Mouse (Mus musculus): ENCODE data around the gene Ttc28. TPM values are rescaled to one million over a fixed set of nuclear protein-coding genes. Genes with fewer than 3 reads are reported as not detected.

Ttc28 gene
- polyA plus RNA-seq, 1 experiment from 2014 or later, result 9.0 TPM

DNA sequence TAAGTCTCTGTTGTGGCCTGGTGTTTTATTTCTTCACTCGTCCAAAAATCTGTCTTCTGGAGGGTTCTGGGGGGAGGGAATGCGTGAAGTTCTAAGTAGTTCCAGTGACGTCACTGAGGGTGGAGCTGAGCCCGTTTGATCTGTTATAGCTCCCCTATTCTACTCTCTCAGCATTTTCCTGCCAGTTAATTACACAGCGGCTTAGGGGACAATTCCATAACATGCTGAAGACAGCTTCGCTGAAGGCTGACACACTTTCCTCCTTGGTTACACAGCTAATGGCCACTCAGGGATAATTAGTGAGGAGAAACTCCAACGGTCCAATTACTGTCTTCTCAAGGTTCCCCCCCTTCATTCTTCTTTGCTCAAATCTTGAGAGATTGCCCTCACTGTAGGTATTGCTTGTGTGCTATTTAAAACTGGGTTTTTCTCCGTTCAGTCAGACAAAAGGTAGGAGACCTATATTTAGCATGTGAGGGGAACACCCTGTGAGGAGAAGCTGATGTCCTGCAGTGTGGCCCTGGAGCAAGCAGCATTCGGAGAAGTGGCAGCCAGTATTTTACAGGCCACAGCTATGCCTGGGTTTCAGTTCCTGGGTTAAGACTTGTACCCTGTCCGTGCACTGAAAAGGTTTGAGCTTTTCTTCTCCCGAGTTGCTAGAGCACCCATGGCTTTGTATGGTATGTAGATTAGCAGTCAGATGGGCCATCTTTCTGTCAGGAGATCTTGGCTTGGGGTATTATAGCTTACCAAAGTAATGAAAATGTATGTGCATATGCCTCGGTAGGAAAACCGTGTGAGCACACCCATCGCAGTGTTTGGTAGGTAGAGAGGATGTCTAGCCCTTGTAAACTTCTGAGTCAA, 126.9 kb downstream of the Ttc28 start:
- no peaks in the 10 kb centered on the region for H3K27me3 ChIP-seq (ENCODE audit: control insufficient read depth, insufficient read depth, low read length)
- no peak for ATAC-seq (ENCODE audit: insufficient read depth, low FRiP score)
- peaks cover 14% of the 10 kb centered on the region for H3K4me1 ChIP-seq (ENCODE audit: control insufficient read depth, insufficient read depth, low read length)
- H3K4me3 ChIP-seq (replicated peaks; ENCODE audit: low read length), result no peak overlapping the region
- no peak overlapping the region for H3K9ac ChIP-seq (ENCODE audit: low read length)
- no peak overlapping the region; the same call in 1 of the 2 replicates for H3K27ac ChIP-seq (ENCODE audit: low read length)
- no peak overlapping the region for H3K4me2 ChIP-seq (ENCODE audit: low read depth, low read length)
- H3K36me3 ChIP-seq (ENCODE audit: control insufficient read depth, insufficient read depth, low read length), result no peaks in the 10 kb centered on the region
- H3K9me3 ChIP-seq (replicated peaks; ENCODE audit: control insufficient read depth, low read length), result no peaks in the 10 kb centered on the region
- 66% methylated on average over 14 of the region's 14 CpGs for WGBS

DNA sequence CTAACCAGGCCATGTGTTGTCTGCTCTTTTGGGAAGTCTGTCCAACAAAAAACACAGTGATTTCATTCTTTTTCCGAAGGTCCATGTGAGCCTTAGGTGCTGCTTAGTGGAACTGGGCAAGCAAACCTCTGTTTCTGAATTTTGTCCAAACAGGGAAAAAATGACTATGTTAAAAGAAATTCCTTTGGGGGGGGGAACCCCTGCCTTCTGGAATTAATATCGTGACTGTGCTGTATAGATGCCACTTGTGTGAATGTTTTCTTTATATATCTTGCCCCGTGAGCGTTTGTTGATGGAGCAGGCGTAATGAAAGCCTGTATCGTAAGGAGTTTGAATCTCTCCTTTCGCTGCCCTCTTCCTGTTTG, 127.5 kb downstream of the Ttc28 start:
- no peak for ATAC-seq (ENCODE audit: insufficient read depth, low FRiP score)
- Histone ChIP-seq H3K9ac (ENCODE audit: low read length) (0 out of 2 replicates have a peak overlapping the region, but pooled peaks have one; percentile 7), H3K4me2 (ENCODE audit: low read depth, low read length) (no peak overlapping the region), H3K27me3 (ENCODE audit: control insufficient read depth, insufficient read depth, low read length) (no peaks in the 10 kb centered on the region), H3K4me3 (replicated peaks; ENCODE audit: low read length) (no peak overlapping the region), H3K4me1 (ENCODE audit: control insufficient read depth, insufficient read depth, low read length) (peaks cover 17% of the 10 kb centered on the region), H3K9me3 (replicated peaks; ENCODE audit: control insufficient read depth, low read length) (no peaks in the 10 kb centered on the region), H3K27ac (ENCODE audit: low read length) (no peak overlapping the region; the same call in 1 of the 2 replicates), H3K36me3 (ENCODE audit: control insufficient read depth, insufficient read depth, low read length) (no peaks in the 10 kb centered on the region)
- WGBS, result 47% methylated on average over 7 of the region's 7 CpGs

DNA sequence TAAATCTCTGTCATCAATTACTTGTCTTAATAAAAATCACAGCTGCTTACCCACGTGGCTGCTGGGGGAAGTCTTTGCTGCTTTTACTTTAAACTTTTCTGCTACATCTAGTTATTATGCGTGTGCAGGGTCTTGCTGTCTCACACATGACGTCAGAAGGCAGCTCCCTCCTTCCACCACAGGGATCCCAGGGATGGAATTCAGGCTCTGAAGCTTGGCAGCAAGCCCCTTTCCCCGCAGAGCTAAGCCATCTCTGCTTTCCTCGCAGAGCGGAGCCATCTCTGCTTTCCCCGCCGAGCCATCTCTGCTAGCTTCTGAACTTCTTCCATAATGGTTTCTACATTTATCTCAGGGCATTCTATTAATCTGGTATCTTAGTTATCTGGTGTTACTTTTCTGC, 128.3 kb downstream of the Ttc28 start:
- no peaks in the 10 kb centered on the region for H3K9me3 ChIP-seq (replicated peaks; ENCODE audit: control insufficient read depth, low read length)
- H3K9ac ChIP-seq (ENCODE audit: low read length), result no peak overlapping the region
- no peak overlapping the region for H3K27ac ChIP-seq (ENCODE audit: low read length)
- H3K4me3 ChIP-seq (replicated peaks; ENCODE audit: low read length), result no peak overlapping the region
- H3K4me2 ChIP-seq (ENCODE audit: low read depth, low read length), result no peak overlapping the region
- no peak for ATAC-seq (ENCODE audit: insufficient read depth, low FRiP score)
- H3K36me3 ChIP-seq (ENCODE audit: control insufficient read depth, insufficient read depth, low read length), result no peaks in the 10 kb centered on the region
- H3K4me1 ChIP-seq (ENCODE audit: control insufficient read depth, insufficient read depth, low read length), result peaks cover 24% of the 10 kb centered on the region
- H3K27me3 ChIP-seq (ENCODE audit: control insufficient read depth, insufficient read depth, low read length), result no peaks in the 10 kb centered on the region
- 50% methylated on average over 8 of the region's 8 CpGs for WGBS

DNA sequence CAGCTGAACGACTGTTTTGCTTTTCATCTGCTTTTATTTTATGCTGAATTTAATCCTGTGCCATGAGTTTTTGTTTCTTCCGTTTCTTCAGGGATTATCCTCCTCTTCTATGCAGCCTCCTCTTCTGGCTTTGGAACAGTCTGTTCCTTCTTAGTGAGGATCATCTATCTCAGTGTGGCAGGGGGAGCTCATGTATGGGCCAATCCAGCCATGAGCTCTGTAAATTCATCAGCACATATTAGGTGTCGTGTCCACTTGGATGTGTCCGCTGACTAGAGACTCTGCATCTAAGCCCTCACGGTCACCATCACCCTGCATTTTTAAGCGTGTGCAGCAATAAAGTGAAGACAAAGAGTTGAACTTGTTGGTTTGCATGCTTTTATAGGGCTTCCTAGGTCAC, 128.8 kb downstream of the Ttc28 start:
- no peak for ATAC-seq (ENCODE audit: insufficient read depth, low FRiP score)
- Histone ChIP-seq H3K9me3 (replicated peaks; ENCODE audit: control insufficient read depth, low read length) (no peaks in the 10 kb centered on the region), H3K4me1 (ENCODE audit: control insufficient read depth, insufficient read depth, low read length) (peaks cover 24% of the 10 kb centered on the region), H3K4me3 (replicated peaks; ENCODE audit: low read length) (no peak overlapping the region), H3K27ac (ENCODE audit: low read length) (no peak overlapping the region), H3K27me3 (ENCODE audit: control insufficient read depth, insufficient read depth, low read length) (no peaks in the 10 kb centered on the region), H3K4me2 (ENCODE audit: low read depth, low read length) (no peak overlapping the region), H3K36me3 (ENCODE audit: control insufficient read depth, insufficient read depth, low read length) (no peaks in the 10 kb centered on the region), H3K9ac (ENCODE audit: low read length) (no peak overlapping the region)
- WGBS, result 78% methylated on average over 6 of the region's 6 CpGs

DNA sequence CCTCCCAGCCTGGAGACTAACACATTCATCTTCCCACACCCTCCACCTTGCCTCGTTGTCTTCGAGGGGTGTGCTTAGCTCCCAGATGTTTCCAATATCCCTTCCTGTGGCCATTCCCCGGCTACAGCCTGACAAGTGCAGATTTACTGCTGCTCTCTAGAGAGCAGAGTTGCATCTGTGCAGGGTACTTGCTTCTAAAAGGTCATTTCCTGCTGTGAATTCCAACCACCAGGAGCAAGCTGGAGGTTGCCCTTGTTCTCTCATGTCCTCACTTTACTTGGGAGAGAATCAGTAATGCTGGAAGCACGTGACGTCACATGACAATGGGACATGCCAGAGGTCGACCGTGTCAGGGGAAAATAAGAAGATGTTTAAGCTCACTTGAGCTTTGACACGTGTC, 131.7 kb downstream of the Ttc28 start:
- Histone ChIP-seq H3K4me2 (ENCODE audit: low read depth, low read length) (no peak overlapping the region), H3K4me3 (replicated peaks; ENCODE audit: low read length) (no peak overlapping the region), H3K27me3 (ENCODE audit: control insufficient read depth, insufficient read depth, low read length) (no peaks in the 10 kb centered on the region), H3K4me1 (ENCODE audit: control insufficient read depth, insufficient read depth, low read length) (peaks cover 24% of the 10 kb centered on the region), H3K9ac (ENCODE audit: low read length) (no peak overlapping the region), H3K27ac (ENCODE audit: low read length) (no peak overlapping the region), H3K9me3 (replicated peaks; ENCODE audit: control insufficient read depth, low read length) (no peaks in the 10 kb centered on the region), H3K36me3 (ENCODE audit: control insufficient read depth, insufficient read depth, low read length) (no peaks in the 10 kb centered on the region)
- no peak for ATAC-seq (ENCODE audit: insufficient read depth, low FRiP score)
- WGBS, result 26% methylated on average over 8 of the region's 8 CpGs

DNA sequence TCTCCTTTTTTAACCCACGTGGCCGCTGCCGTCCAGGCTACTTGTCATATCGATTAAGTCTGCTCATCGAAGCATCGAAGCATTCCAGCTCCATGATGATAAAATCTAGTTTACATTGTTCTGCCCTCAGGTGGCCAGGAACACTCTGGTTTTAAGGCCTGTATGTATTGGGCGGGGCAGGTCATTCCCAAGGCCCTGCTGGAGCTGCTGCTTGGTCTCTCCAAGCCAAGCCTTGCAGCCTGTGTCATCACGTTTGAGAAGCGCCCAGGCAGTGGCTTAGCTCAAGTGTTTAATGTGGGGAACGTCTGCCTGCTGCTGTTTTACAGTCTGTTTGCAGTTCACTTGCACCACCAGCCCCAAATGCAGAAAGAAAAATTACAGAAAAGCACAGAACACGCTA, 132.5 kb downstream of the Ttc28 start:
- no peak overlapping the region for H3K4me2 ChIP-seq (ENCODE audit: low read depth, low read length)
- no peaks in the 10 kb centered on the region for H3K9me3 ChIP-seq (replicated peaks; ENCODE audit: control insufficient read depth, low read length)
- H3K27me3 ChIP-seq (ENCODE audit: control insufficient read depth, insufficient read depth, low read length), result no peaks in the 10 kb centered on the region
- H3K4me1 ChIP-seq (ENCODE audit: control insufficient read depth, insufficient read depth, low read length), result peaks cover 22% of the 10 kb centered on the region
- 50% methylated on average over 11 of the region's 11 CpGs for WGBS
- no peak overlapping the region for H3K4me3 ChIP-seq (replicated peaks; ENCODE audit: low read length)
- ATAC-seq (ENCODE audit: insufficient read depth, low FRiP score), result no peak
- no peak overlapping the region for H3K9ac ChIP-seq (ENCODE audit: low read length)
- H3K36me3 ChIP-seq (ENCODE audit: control insufficient read depth, insufficient read depth, low read length), result no peaks in the 10 kb centered on the region
- H3K27ac ChIP-seq (ENCODE audit: low read length), result no peak overlapping the region

DNA sequence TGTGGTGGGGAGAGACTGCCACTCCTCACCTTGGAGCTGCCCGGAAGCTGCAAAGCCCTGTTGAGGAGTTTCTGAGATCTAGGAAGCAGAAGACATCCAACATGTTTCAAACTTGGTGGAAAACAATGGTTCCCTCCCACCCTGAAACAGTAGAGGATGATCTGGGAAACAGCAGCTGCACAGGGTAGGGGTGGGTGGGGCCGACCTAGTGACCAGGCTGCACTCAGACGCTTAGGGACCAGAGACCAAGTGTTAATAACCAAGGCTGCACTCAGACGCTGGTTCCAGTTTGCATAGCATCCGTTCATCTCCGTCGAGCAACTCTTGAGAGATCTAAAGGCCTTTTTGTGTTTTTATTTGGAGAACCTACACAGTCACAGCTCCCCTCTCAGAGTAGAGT, 133.0 kb downstream of the Ttc28 start:
- Histone ChIP-seq H3K4me1 (ENCODE audit: control insufficient read depth, insufficient read depth, low read length) (peaks cover 17% of the 10 kb centered on the region), H3K27ac (ENCODE audit: low read length) (no peak overlapping the region), H3K9me3 (replicated peaks; ENCODE audit: control insufficient read depth, low read length) (no peaks in the 10 kb centered on the region), H3K4me2 (ENCODE audit: low read depth, low read length) (no peak overlapping the region), H3K9ac (ENCODE audit: low read length) (no peak overlapping the region), H3K4me3 (replicated peaks; ENCODE audit: low read length) (no peak overlapping the region), H3K36me3 (ENCODE audit: control insufficient read depth, insufficient read depth, low read length) (no peaks in the 10 kb centered on the region), H3K27me3 (ENCODE audit: control insufficient read depth, insufficient read depth, low read length) (no peaks in the 10 kb centered on the region)
- WGBS, result 37% methylated on average over 7 of the region's 7 CpGs
- no peak for ATAC-seq (ENCODE audit: insufficient read depth, low FRiP score)

DNA sequence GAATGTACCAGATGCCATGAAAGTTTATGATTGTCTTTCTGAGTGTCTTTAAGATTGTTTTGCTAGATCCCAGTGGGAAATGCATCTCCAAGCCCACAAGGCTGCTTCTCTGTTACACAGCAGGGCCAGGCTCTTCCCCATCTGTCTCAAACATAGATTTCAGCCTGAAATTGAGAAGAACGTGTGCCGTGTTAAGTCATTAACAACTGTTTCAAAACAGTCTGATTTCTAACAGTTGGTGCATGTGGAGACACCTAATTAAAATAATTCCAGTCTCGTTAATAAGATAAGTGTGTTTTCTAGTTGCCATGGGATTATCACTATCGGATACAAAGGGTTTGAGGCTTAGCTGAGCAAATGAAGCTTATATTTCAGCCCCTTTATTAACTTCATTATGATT, 135.4 kb downstream of the Ttc28 start:
- Histone ChIP-seq H3K4me1 (ENCODE audit: control insufficient read depth, insufficient read depth, low read length) (peaks cover 17% of the 10 kb centered on the region), H3K27ac (ENCODE audit: low read length) (no peak overlapping the region)

DNA sequence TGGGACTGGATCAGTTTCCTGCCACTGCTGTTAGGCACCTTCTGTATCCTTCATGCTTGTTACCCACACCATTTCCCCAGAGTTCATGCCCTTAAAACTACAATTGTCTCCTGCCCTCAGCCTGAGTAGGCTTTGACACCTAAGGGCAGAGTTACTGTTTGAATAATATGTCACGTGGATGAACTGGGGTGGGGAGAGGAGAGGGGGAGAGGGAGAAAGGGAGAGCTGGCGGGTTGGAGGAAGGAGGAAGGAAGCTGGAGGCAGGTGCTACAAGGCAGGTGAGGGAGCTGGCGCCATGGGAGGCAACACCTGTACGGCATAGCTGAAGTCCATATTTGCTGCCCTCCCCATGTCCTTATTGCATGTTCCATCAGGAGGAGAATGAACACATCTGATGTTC, 137.7 kb downstream of the Ttc28 start:
- no peaks in the 10 kb centered on the region for H3K9me3 ChIP-seq (replicated peaks; ENCODE audit: control insufficient read depth, low read length)
- H3K4me1 ChIP-seq (ENCODE audit: control insufficient read depth, insufficient read depth, low read length), result peaks cover 8% of the 10 kb centered on the region; the same call in 1 of the 2 replicates
- 52% methylated on average over 4 of the region's 4 CpGs for WGBS
- H3K27me3 ChIP-seq (ENCODE audit: control insufficient read depth, insufficient read depth, low read length), result no peaks in the 10 kb centered on the region
- no peak overlapping the region for H3K27ac ChIP-seq (ENCODE audit: low read length)
- H3K36me3 ChIP-seq (ENCODE audit: control insufficient read depth, insufficient read depth, low read length), result no peaks in the 10 kb centered on the region
- no peak overlapping the region for H3K9ac ChIP-seq (ENCODE audit: low read length)
- H3K4me3 ChIP-seq (replicated peaks; ENCODE audit: low read length), result no peak overlapping the region
- ATAC-seq (ENCODE audit: insufficient read depth, low FRiP score), result peak; percentile 62; the same call in 1 of the 2 replicates
- H3K4me2 ChIP-seq (ENCODE audit: low read depth, low read length), result no peak overlapping the region

More for the DNA sequence above, 135.4 kb downstream of the Ttc28 start:
- Histone ChIP-seq H3K27me3 (ENCODE audit: control insufficient read depth, insufficient read depth, low read length) (no peaks in the 10 kb centered on the region), H3K4me3 (replicated peaks; ENCODE audit: low read length) (no peak overlapping the region), H3K4me2 (ENCODE audit: low read depth, low read length) (no peak overlapping the region), H3K9me3 (replicated peaks; ENCODE audit: control insufficient read depth, low read length) (no peaks in the 10 kb centered on the region), H3K36me3 (ENCODE audit: control insufficient read depth, insufficient read depth, low read length) (no peaks in the 10 kb centered on the region), H3K9ac (ENCODE audit: low read length) (no peak overlapping the region)
- no peak for ATAC-seq (ENCODE audit: insufficient read depth, low FRiP score)
- WGBS, result 85% methylated on average over 4 of the region's 4 CpGs
